Mouse (Mus musculus) macrophage (primary cell): ENCODE measurements at regions not wholly inside any gene's neighbourhood (a gene's known extent, or its start where the extent isn't known, plus 50 kb on each side); places are given as distances from the start of the nearest gene placed in this dataset.
"Not testable (repeated sequence)": the region's sequence is repeated elsewhere in the genome, so short reads cannot be mapped to it uniquely, and the experiment has no call there.

Experiments
- H3K27ac ChIP-seq: fragments of 350-480 bp; formaldehyde crosslinking; 2 replicates; pipeline ENCODE4 v1.9.0; 2021
- H3K36me3 ChIP-seq: fragments of 350-480 bp; formaldehyde crosslinking; 2 replicates; pipeline ENCODE4 v1.9.0; 2021; ENCODE audit errors: inconsistent target
- H3K4me3 ChIP-seq: fragments of 350-480 bp; formaldehyde crosslinking; 2 replicates; pipeline ENCODE4 v1.9.0; 2021; ENCODE audit errors: inconsistent target
- H3K79me2 ChIP-seq: fragments of 350-480 bp; formaldehyde crosslinking; 2 replicates; pipeline ENCODE4 v1.9.0; 2021; ENCODE audit errors: inconsistent target
- WGBS: methylation state at CpG from one replicate; pipeline ENCODE4 v1.1.7; 2026; ENCODE audit warnings: inconsistent platforms; ENCODE audit not compliant: missing documents; 5-methylcytosine and 5-hydroxymethylcytosine counted together

DNA sequence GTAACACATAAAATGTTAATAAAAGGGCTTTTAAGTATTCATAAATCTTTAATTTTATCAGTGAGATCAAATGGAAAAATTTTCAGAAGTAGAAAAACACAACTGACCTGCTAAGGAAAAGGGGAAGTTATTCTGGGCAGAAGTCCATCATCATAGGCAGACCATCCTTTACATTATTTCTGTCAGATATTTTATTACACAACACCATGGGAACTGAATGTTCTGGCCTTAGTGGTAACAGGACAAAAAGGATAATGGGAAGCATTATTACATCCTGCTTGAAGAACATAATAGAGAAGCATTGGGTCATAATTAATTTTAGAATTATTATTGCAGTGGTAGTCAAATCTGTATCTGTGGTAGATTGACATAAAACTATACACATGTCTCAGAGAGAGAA lies 603.5 kb upstream of the Gje1 start:
- H3K36me3 ChIP-seq = no peaks in the 10 kb centered on the region
- no peaks in the 10 kb centered on the region for H3K79me2 ChIP-seq
- H3K27ac ChIP-seq = no peak overlapping the region
- H3K4me3 ChIP-seq = no peak overlapping the region

- 93% methylated on average over 2 of the region's 2 CpGs for WGBS
- H3K4me3 ChIP-seq = no peak overlapping the region
- no peaks in the 10 kb centered on the region for H3K36me3 ChIP-seq
- no peak overlapping the region for H3K27ac ChIP-seq
- H3K79me2 ChIP-seq = no peaks in the 10 kb centered on the region
These were observed 599.1 kb upstream of the Gje1 start for GRCm38 (mm10) chr10:15317017-15317607.

GRCm38 (mm10) chr10:15310650-15311049 lies 592.6 kb upstream of the Gje1 start:
- H3K36me3 ChIP-seq = no peaks in the 10 kb centered on the region
- no peaks in the 10 kb centered on the region for H3K79me2 ChIP-seq
- H3K4me3 ChIP-seq = no peak overlapping the region
- no peak overlapping the region for H3K27ac ChIP-seq
- 21% methylated on average over 2 of the region's 2 CpGs for WGBS

DNA sequence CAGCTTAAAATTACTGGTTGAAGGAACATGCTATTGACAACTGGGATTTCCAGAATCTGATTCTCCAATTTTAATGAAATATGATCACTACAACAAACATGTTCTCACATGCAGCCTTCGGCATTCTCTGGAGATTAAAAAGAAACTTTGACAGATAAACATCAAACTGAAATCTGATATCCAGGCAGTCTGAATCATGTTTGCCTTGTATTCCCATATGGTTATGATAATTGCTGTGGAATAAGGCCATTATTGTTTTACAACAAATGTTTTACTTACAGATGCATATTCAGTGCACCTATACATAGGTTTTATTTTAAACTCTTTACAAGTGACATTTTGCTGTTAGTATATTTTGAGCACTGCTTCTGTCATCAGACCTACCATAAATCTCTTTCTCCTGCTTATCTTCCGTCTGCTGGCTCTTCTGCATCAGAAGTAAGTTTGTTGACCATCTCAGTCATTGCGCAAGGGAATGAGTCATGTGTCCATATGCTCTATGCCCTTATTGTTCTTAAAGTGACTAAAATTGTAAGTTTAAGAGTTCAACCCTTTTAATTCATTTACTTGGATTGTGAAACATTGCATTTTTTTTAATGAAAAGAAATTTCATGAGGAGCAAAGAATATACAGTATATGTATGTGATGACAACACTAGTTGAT lies 587.9 kb upstream of the Gje1 start:
- no peaks in the 10 kb centered on the region for H3K79me2 ChIP-seq
- H3K27ac ChIP-seq = no peak overlapping the region
- WGBS = 61% methylated on average over 3 of the region's 3 CpGs
- no peaks in the 10 kb centered on the region for H3K36me3 ChIP-seq
- no peak overlapping the region for H3K4me3 ChIP-seq

GRCm38 (mm10) chr10:15300199-15301085 lies 582.4 kb upstream of the Gje1 start:
- no peaks in the 10 kb centered on the region for H3K36me3 ChIP-seq
- 0 out of 2 replicates have a peak overlapping the region, but pooled peaks have one; percentile 21 for H3K27ac ChIP-seq
- WGBS = 28% methylated on average over 8 of the region's 8 CpGs
- 0 out of 2 replicates have a peak overlapping the region, but pooled peaks have one; percentile 3 for H3K4me3 ChIP-seq
- H3K79me2 ChIP-seq = no peaks in the 10 kb centered on the region

DNA sequence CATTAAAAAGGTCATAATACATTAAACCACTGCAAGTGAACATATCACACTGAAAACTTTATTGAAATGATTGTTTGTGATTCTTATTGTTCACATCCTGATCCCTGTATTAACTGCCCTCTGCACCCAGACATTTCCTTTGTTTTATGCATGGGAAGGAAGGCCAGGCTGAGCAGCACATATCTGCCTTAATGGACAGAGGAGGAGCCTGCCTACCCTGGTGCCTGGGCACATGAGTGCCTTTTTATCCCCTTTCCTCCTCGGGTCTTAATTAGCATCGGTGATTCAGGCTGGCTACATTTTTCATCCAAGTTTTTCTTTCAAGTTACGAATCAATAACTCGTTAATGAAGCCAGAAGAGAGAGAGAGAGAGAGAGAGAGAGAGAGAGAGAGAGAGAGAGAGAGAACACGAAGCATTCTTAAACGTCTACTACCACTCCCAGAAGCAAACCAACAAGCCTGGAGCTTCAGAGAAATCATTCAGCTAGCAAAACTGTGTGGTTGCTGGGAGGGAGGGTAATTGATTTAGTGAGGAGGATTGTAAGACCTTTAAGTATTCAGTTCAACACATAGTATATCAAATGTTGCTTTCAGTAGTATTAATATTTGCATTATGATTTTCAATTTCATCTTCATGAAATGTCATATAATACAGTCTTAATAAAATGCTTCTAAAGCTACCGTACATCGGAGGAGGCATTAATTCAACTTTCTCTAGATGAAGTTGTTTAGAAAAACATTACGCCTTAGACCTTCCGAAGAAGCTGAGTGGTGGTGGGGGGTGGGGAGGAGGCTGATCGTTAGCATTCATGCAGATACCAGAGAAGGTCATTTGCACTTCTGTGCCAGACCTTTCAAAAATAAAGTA lies 581.6 kb upstream of the Gje1 start:
- Histone ChIP-seq H3K79me2 (no peaks in the 10 kb centered on the region), H3K27ac (no peak overlapping the region), H3K4me3 (no peak overlapping the region), H3K36me3 (no peaks in the 10 kb centered on the region)
- 59% methylated on average over 11 of the region's 11 CpGs for WGBS

GRCm38 (mm10) chr10:15297257-15297656 lies 579.2 kb upstream of the Gje1 start:
- H3K36me3 ChIP-seq = no peaks in the 10 kb centered on the region
- no peak overlapping the region for H3K27ac ChIP-seq
- H3K79me2 ChIP-seq = no peaks in the 10 kb centered on the region
- H3K4me3 ChIP-seq = no peak overlapping the region
- 89% methylated on average over 2 of the region's 2 CpGs for WGBS

GRCm38 (mm10) chr10:15294125-15294524 lies 576.1 kb upstream of the Gje1 start:
- no peaks in the 10 kb centered on the region for H3K79me2 ChIP-seq
- no peaks in the 10 kb centered on the region for H3K36me3 ChIP-seq
- no peak overlapping the region for H3K27ac ChIP-seq
- no peak overlapping the region for H3K4me3 ChIP-seq
- 100% methylated on average over 1 of the region's 1 CpGs for WGBS

- H3K4me3 ChIP-seq, H3K27ac ChIP-seq, H3K36me3 ChIP-seq, H3K79me2 ChIP-seq: not testable (repeated sequence)
- WGBS = no CpG with 5 or more reads among the region's 1 CpGs
These were observed 545.3 kb upstream of the Gje1 start for GRCm38 (mm10) chr10:15263337-15263736.

- 10% methylated on average over 7 of the region's 7 CpGs for WGBS
- H3K79me2 ChIP-seq, H3K36me3 ChIP-seq, H3K4me3 ChIP-seq, H3K27ac ChIP-seq: not testable (repeated sequence)
These were observed 544.3 kb upstream of the Gje1 start for GRCm38 (mm10) chr10:15262282-15262681.

GRCm38 (mm10) chr10:15249402-15250086 lies 531.5 kb upstream of the Gje1 start:
- H3K79me2 ChIP-seq = no peaks in the 10 kb centered on the region
- WGBS = 92% methylated on average over 2 of the region's 2 CpGs
- no peak overlapping the region for H3K27ac ChIP-seq
- no peaks in the 10 kb centered on the region for H3K36me3 ChIP-seq
- no peak overlapping the region for H3K4me3 ChIP-seq

DNA sequence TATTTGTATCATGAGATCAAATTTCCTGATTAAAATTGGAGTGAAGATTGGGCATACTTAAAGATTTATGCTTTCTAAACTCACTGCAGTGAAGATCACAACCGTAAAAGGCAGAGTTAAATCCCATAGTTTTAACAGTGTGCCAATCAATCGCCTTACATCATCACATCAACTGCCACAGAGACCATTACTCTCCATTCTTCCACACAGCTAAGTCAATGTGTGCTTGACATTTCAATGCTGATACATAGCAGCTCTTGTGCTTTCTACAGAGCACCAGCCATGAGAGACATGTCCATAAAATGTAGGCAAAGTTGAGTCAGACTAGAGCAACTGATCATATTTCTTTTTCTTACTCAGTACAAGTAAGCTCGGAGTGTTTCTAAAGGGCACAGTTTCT lies 530.9 kb upstream of the Gje1 start:
- no peak overlapping the region for H3K4me3 ChIP-seq
- no peaks in the 10 kb centered on the region for H3K36me3 ChIP-seq
- no peaks in the 10 kb centered on the region for H3K79me2 ChIP-seq
- 92% methylated on average over 3 of the region's 3 CpGs for WGBS
- H3K27ac ChIP-seq = no peak overlapping the region

DNA sequence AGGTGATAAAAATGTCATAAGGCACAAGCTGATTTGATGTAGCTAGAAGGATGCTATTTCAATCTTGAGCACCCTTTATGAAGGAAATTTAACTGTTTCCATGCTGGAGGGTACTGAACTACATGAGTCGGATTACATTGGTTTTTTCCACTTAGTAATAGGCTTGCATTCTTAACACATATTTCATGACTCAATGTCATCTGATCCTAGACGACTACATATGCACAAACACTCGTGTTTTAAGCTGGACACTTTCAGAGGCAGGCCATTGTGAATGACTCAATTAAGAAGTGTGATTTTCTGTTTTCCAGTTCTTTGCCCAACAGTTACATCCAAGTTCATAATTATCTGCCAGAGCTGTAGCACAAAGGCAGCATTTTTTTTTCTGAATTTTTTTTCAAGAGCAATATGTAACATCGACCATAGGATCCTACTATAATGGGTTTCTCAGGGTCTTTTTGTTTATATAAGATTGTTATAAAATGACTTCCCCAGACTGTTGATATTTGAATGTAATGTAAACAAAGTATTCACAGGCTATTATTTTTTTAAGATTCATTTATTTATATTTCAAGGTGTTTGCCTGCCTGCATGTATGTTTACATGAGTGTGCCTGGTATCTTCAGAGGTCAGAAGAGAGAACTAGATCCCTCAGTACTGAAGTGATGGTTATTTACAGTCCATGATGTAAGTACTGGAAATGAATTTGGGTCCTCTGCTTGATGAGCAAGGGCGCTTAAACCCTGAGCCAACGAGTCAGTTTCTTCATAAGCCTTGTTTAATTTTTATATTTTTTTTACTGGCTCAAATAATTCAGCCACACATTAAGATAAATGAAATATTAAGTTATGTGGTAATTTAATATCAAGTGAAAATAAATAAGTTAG lies 526.6 kb upstream of the Gje1 start:
- WGBS = 88% methylated on average over 6 of the region's 6 CpGs
- H3K27ac ChIP-seq = no peak overlapping the region
- H3K4me3 ChIP-seq = no peak overlapping the region
- H3K36me3 ChIP-seq = no peaks in the 10 kb centered on the region
- H3K79me2 ChIP-seq = no peaks in the 10 kb centered on the region
